Mouse (Mus musculus) C2C12 (cell line): ENCODE measurements around the gene Sirt7.

Experiments used
- CTCF ChIP-seq: IDR thresholded peaks from one replicate; pipeline ENCODE4 v1.5.1; 2011; ENCODE audit not compliant: control insufficient read depth, insufficient read depth, insufficient read length
- MAX ChIP-seq: IDR thresholded peaks from one replicate; pipeline ENCODE4 v1.6.1; 2011; ENCODE audit warnings: mild to moderate bottlenecking, control low read depth
- MYOG ChIP-seq: IDR thresholded peaks from one replicate; pipeline ENCODE4 v1.6.1; 2011; ENCODE audit not compliant: control insufficient read depth, insufficient read length; ENCODE audit errors: extremely low read depth
- USF1 ChIP-seq: IDR thresholded peaks from one replicate; pipeline ENCODE4 v1.6.1; 2011; ENCODE audit warnings: low read depth, mild to moderate bottlenecking, control low read depth, moderate library complexity

DNA sequence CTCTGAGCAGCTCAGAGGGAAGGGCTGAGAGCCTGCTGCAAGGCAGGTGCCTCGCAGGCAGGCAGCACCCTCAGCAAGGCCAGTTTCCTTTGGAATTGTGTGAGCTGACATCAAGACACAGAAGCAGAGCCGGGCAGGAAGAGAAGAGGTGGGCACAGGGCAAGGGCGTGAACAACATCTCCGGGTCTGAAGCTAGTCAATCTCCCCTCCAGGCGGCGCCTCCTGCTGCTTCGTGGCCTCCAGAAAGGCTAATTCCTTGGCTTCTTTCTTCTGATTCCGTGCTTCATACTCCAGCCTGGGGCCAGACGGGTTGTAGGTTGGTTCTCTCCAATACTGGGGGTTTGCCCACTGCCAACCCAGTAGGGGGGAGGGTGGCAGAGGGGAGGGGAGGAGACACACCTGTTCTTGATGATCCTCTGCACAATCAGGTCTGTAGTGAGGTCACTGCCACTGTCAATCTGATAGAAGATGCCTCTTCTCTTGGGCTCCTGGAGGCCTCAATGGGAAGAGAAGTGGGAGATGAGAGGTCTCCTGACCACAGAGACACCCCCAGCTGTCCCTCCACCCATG, 14.5 kb downstream of the Sirt7 start:
- TF ChIP-seq CTCF, result no peak
- no peak for TF ChIP-seq USF1
- TF ChIP-seq MAX, result no peak
- TF ChIP-seq MYOG, result no peak
